Mouse (Mus musculus): ENCODE data around the gene Gm13693.

GRCm38 (mm10) chr2:83940931-83941361 is 20.4 kb upstream of the Gm13693 start, which contains the start of gene Zswim2:
- no peak for TF ChIP-seq CTCF (IDR thresholded peaks at IDR 0.05; ENCODE audit: low read depth)
- no peak for TF ChIP-seq EP300 (IDR thresholded peaks at IDR 0.05; ENCODE audit: low read depth)
